Mouse (Mus musculus): ENCODE results near the gene Tm7sf2.

The Tm7sf2 gene

GRCm38 (mm10) chr19:6069851-6070250 is 1.7 kb upstream of the Tm7sf2 start:
- DNase-seq (ENCODE audit: low read depth, low spot score) = no peak

DNA sequence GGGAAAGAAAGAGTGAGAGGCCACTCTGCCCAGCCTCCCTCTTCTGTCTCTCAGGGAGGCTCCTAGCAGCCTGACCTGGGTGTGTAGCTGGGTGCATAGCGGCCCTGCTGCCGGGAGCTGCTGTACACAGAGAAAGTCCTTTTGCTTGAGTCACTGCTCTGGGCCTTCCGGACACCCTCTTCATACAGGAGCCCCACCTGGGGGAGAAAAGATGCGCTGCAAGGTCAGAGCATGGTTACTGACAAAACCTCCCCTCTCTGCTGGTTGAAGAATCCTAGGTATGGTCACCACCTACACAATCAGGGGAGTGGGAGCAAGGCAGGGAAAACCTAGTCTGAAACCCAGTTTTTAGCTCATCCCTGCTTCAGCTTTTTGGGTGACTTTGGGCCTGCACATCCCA is 778 bp upstream of the Tm7sf2 start:
- DNase-seq (ENCODE audit: low read depth, low spot score) = no peak

DNA sequence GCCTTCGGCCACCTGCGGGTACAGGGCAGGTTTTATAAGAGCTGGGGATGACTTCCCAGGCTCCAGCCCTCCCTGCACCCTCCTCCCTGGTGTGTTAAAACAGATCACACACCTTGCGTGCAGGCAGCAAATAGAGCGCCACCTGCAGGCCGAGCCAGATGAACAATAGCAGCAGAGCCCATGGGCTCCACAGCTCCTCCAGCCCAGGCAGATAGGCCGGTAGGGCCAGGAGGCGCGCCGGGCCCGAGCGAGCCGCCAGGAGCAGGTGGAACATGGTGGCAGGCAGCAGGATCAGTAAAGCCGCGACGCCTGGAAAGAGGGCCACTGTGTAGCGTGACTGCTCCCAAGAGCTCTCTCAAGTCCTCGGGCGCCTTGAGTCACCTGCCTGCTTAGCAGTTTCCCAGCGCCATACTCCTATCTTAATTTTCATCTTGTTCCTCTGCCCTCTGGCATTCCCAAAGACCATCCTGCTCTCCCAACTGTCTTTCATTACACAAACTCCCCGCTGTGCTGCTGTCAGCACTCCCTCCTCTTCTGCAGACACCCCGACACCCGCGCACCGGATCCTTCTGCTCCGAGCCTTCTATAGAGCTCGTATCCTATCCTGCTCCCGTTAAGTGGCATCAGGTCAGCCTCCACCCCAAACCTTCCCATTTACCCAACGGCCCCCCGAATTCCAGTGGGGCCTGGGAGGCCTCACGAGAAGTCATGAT is 1.0 kb downstream of the Tm7sf2 start:
- peak; percentile 89 for DNase-seq (ENCODE audit: low read depth, low spot score)

DNA sequence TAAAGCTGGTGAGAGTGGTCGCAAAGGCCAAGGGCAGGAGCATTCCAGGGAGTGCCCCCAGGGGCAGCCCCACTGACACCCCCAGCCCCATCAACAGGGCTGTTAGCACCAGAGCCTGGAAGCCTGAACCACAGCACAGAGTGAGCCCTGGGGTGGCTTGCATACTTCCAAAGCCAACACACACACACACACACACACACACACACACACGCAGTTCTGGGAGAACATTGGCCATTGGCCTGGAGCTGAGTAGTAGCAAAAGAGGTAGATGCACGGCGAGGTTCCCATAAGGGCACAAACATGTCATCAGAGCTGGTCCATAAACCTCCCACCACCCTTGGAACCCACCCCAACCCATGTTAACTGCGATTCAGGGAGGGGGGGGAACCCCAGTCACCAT is 1.6 kb downstream of the Tm7sf2 start:
- no peak for DNase-seq (ENCODE audit: low read depth, low spot score)

- no peak for DNase-seq (ENCODE audit: low read depth, low spot score)
Observed at GRCm38 (mm10) chr19:6063081-6063480, 5.1 kb downstream of the Tm7sf2 start.

DNA sequence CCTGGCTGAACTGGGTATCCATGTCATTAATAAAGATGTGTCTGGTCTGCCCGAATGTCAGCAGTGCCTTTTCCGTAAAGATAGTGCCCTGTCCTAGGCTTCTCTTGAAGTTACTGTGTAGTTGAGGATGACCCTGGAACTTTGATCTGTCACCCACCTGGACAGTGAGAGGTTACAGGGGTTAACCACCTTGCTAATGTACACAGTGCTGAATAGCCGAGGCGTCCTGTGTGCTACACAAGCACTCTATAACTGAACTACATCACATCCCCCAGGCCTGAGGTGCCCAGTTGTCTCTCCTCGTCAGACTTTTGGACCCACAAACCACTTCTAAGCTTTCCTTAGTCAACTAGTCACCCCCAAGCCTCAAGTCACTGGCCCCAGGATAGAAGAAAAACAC is 5.8 kb downstream of the Tm7sf2 start:
- DNase-seq (ENCODE audit: low read depth, low spot score) = no peak

GRCm38 (mm10) chr19:6061641-6062302 is 6.4 kb downstream of the Tm7sf2 start:
- DNase-seq (ENCODE audit: low read depth, low spot score) = peak; percentile 54

GRCm38 (mm10) chr19:6061021-6061533 is 7.1 kb downstream of the Tm7sf2 start, which contains the start of gene Znhit2:
Gene Znhit2, plus strand, starts transcription at chr19:6061192.
- DNase-seq (ENCODE audit: low read depth, low spot score) = peak; percentile 94

GRCm38 (mm10) chr19:6058966-6059365 is 9.2 kb downstream of the Tm7sf2 start:
- no peak for DNase-seq (ENCODE audit: low read depth, low spot score)

- no peak for DNase-seq (ENCODE audit: low read depth, low spot score)
Observed at GRCm38 (mm10) chr19:6058513-6058912, 9.7 kb downstream of the Tm7sf2 start.

- peak; percentile 99 for DNase-seq (ENCODE audit: low read depth, low spot score)
Observed at GRCm38 (mm10) chr19:6057313-6058096, 10.7 kb downstream of the Tm7sf2 start, which contains the start of the genes Mrpl49 and Fau. Gene Mrpl49, minus strand, starts transcription at chr19:6057785. Gene Fau, plus strand, starts transcription at chr19:6057844.

DNA sequence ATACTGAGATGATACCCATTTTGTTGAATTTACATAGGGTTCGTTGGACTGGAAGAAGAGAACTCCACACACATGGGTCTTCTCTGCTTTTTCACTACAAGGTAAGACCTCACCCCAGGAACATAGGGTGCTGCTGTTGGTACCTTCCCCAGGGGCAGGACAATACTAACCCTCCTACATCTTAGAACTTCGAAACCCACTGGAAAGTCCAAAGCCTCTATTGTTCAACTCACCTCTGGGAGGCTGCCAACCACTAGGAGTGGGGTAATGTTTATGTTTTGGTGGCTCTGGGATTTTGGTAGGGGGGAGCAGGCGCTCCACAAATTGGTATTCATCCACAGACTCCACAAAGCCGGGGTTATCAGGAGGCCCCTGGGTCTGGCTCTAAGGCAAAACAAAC is 11.5 kb downstream of the Tm7sf2 start:
- no peak for DNase-seq (ENCODE audit: low read depth, low spot score)

DNA sequence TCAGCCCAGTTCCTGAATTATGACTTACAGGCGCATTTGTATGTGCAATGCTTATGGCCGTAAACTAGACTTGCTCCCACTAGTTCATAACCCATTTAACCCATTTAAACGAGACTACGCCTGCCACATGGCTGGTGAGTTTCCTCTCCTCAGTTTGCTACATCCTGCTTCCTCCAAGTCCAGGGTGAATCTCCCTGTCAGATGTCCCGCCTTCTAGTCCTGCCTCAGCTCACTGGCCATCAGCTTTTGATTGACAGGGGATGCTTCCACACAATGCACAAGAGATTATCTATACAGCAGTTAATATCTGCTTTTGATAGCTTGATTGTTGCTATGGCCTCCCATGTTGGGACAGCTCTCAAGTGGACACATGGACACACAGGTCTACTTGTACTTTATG is 13.9 kb downstream of the Tm7sf2 start:
- DNase-seq (ENCODE audit: low read depth, low spot score) = no peak

- DNase-seq (ENCODE audit: low read depth, low spot score) = no peak
Observed at GRCm38 (mm10) chr19:6052516-6052915, 15.7 kb downstream of the Tm7sf2 start.

DNA sequence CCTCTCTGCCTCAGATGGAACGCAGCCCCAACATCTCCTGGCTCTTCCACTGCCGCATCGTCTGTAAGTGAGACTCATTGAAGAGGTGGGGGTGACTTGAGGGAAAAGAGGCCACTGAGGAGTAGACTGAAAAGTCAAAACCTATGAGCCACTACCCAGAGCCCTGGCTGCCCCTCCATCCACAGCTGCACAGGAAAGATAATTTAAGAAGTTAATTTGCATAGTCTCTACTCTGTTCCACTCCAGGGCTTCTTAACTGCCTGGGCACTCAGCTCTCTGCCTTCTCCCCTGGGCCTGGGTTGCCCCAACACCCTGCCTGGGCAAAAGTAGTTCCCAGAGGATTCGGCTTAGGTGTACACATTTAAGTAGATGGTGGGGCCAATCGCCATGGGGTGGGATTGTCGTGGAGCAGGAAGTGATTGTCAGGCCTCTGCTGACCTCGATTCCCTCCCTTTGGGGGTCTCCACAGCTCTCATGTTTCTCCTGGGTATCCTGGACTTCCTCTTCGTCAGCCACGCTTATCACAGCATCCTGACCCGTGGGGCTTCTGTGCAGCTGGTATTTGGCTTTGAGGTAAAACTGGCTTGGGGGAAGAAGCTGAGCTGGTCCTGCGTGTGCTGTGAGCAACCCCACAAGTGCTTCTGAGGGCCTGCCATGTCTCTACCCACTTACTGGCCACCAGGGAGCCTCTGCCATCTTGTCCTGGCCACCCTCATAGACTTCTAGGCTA is 19.3 kb downstream of the Tm7sf2 start:
- no peak for DNase-seq (ENCODE audit: low read depth, low spot score)

GRCm38 (mm10) chr19:6047899-6048166 is 20.3 kb downstream of the Tm7sf2 start:
- no peak for DNase-seq (ENCODE audit: low read depth, low spot score)

DNA sequence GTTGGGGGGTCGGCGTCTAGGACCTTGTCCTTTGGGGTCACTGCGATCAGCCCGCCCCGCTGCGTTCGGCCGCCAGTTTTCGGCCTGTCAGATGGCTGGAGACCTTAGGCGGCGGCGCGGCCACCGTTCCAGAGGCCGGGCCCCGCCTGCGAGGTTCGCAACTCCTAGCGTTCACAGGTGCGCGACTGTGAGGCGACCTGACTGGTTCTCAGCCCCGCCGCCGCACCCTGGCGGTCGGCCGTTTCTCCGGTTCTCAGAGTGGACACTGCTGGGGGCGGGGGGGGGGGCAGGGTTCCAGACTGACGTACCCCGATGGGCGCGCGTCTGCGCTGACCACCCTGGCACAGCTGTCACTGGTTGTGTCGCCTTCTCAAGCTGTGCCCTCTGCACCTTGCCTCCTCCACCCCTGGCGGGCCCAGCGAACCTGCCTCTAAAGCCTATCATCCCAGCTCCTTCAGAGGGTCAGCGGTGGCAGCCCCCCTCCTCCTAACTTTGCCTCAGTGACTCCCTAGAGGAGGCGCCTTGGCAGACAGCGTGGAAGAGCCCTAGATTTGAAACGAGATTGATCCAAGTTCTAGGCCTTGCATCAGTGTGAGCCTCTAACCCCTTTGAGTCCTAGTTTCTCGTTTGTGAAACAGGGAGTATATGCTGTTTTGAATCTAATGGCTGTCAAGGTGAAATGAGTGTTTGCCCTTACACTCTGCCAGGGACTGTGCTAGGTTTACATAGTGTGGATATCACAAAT is 20.8 kb downstream of the Tm7sf2 start:
- no peak for DNase-seq (ENCODE audit: low read depth, low spot score)

- DNase-seq (ENCODE audit: low read depth, low spot score) = peak; percentile 96
Observed at GRCm38 (mm10) chr19:6046294-6047153, 21.6 kb downstream of the Tm7sf2 start, which contains the start of gene Syvn1. Gene Syvn1, plus strand, starts transcription at chr19:6046576.

- no peak for DNase-seq (ENCODE audit: low read depth, low spot score)
Observed at GRCm38 (mm10) chr19:6045366-6046293, 22.5 kb downstream of the Tm7sf2 start.
